Mouse (Mus musculus) neural tube, embryonic 14.5 days (tissue): ENCODE measurements at regions not wholly inside any gene's neighbourhood (a gene's known extent, or its start where the extent isn't known, plus 50 kb on each side); places are given as distances from the start of the nearest gene placed in this dataset.
"Not testable (repeated sequence)": the region's sequence is repeated elsewhere in the genome, so short reads cannot be mapped to it uniquely, and the experiment has no call there.

Experiments used
- ATAC-seq: fragments of 200-750 bp; cut with Nextera tagmentation; 2 replicates; pipeline ENCODE4 v1.8.0; 2017; ENCODE audit warnings: low read depth, mild to moderate bottlenecking, moderate TSS enrichment, moderate library complexity
- H3K27ac ChIP-seq: fragments of 300-500 bp; sonication (generic); 2 replicates; pipeline ENCODE4 v1.5.1; 2014; ENCODE audit warnings: low read depth, mild to moderate bottlenecking, control low read depth, low read length, moderate library complexity, mixed read lengths
- H3K27me3 ChIP-seq: fragments of 300-500 bp; sonication (generic); 2 replicates; pipeline ENCODE4 v1.6.1; 2014; ENCODE audit warnings: low read length; ENCODE audit not compliant: control insufficient read depth, insufficient read depth
- H3K36me3 ChIP-seq: fragments of 300-500 bp; sonication (generic); 2 replicates; pipeline ENCODE4 v1.6.1; 2014; ENCODE audit warnings: low read length, mixed read lengths; ENCODE audit not compliant: control insufficient read depth, insufficient read depth
- H3K4me1 ChIP-seq: fragments of 300-500 bp; sonication (generic); 2 replicates; pipeline ENCODE4 v1.6.1; 2014; ENCODE audit warnings: low read length; ENCODE audit not compliant: control insufficient read depth, insufficient read depth
- H3K4me2 ChIP-seq: fragments of 300-500 bp; sonication (generic); 2 replicates; pipeline ENCODE4 v1.6.1; 2014; ENCODE audit warnings: mild to moderate bottlenecking, low read depth, low read length, control low read depth
- H3K4me3 ChIP-seq: fragments of 300-500 bp; sonication (generic); 2 replicates; pipeline ENCODE4 v1.5.1; 2014; ENCODE audit warnings: low read depth, low read length, control low read depth, mixed read lengths
- H3K9ac ChIP-seq: fragments of 300-500 bp; sonication (generic); replicated peaks from 2 replicates; pipeline ENCODE4 v1.6.1; 2014; ENCODE audit warnings: low read depth, mild to moderate bottlenecking, control low read depth, low read length, mixed read lengths
- H3K9me3 ChIP-seq: fragments of 300-500 bp; sonication (generic); 2 replicates; pipeline ENCODE4 v1.6.1; 2016; ENCODE audit warnings: low read length; ENCODE audit not compliant: control insufficient read depth
- WGBS: fragments of 180-500 bp; shearing (Covaris S2); extraction: QIAGEN DNeasy Blood & Tissue Kit; methylation state at CpG from one replicate; pipeline ENCODE4 v1.1.7; 2014; 5-methylcytosine and 5-hydroxymethylcytosine counted together

- 88% methylated on average over 5 of the region's 5 CpGs for WGBS
- H3K36me3 ChIP-seq, result no peaks in the 10 kb centered on the region
- no peak overlapping the region for H3K9ac ChIP-seq
- H3K4me3 ChIP-seq, result no peak overlapping the region
- H3K27ac ChIP-seq, result no peak overlapping the region
- ATAC-seq, result no peak
- no peak overlapping the region for H3K4me2 ChIP-seq
- H3K27me3 ChIP-seq, result no peaks in the 10 kb centered on the region
- H3K4me1 ChIP-seq, result no peaks in the 10 kb centered on the region
- H3K9me3 ChIP-seq, result no peaks in the 10 kb centered on the region
These were observed 85.5 kb upstream of the Vav3 start for GRCm38 (mm10) chr3:109254957-109255356.

GRCm38 (mm10) chr3:109256723-109257122 lies 83.7 kb upstream of the Vav3 start:
- H3K4me3 ChIP-seq, result no peak overlapping the region
- no peak for ATAC-seq
- no peaks in the 10 kb centered on the region for H3K36me3 ChIP-seq
- WGBS, result 82% methylated on average over 5 of the region's 5 CpGs
- H3K4me1 ChIP-seq, result no peaks in the 10 kb centered on the region
- no peak overlapping the region for H3K9ac ChIP-seq
- H3K27me3 ChIP-seq, result no peaks in the 10 kb centered on the region
- no peak overlapping the region for H3K27ac ChIP-seq
- no peaks in the 10 kb centered on the region for H3K9me3 ChIP-seq
- no peak overlapping the region for H3K4me2 ChIP-seq

- H3K4me1 ChIP-seq, H3K9me3 ChIP-seq, H3K4me2 ChIP-seq, H3K9ac ChIP-seq, H3K27ac ChIP-seq, ATAC-seq, H3K27me3 ChIP-seq, H3K4me3 ChIP-seq, H3K36me3 ChIP-seq: not testable (repeated sequence)
- 71% methylated on average over 7 of the region's 8 CpGs for WGBS
These were observed 73.5 kb upstream of the Vav3 start for GRCm38 (mm10) chr3:109266947-109267346.

- WGBS, result 12% methylated on average over 1 of the region's 1 CpGs
- H3K4me1 ChIP-seq, result no peaks in the 10 kb centered on the region
- no peaks in the 10 kb centered on the region for H3K9me3 ChIP-seq
- H3K27ac ChIP-seq, result no peak overlapping the region; the same call in 1 of the 2 replicates
- H3K36me3 ChIP-seq, result no peaks in the 10 kb centered on the region
- H3K27me3 ChIP-seq, result no peaks in the 10 kb centered on the region
- H3K4me2 ChIP-seq, result no peak overlapping the region
- no peak for ATAC-seq
- H3K4me3 ChIP-seq, result no peak overlapping the region
- H3K9ac ChIP-seq, result no peak overlapping the region
These were observed 69.7 kb upstream of the Vav3 start for GRCm38 (mm10) chr3:109270783-109271182.

GRCm38 (mm10) chr3:109273074-109273801 lies 67.2 kb upstream of the Vav3 start:
- H3K4me1 ChIP-seq, result no peaks in the 10 kb centered on the region
- 39% methylated on average over 5 of the region's 5 CpGs for WGBS
- no peaks in the 10 kb centered on the region for H3K27me3 ChIP-seq
- no peaks in the 10 kb centered on the region for H3K9me3 ChIP-seq
- peak; percentile 31; the same call in 1 of the 2 replicates for ATAC-seq
- H3K9ac ChIP-seq, result no peak overlapping the region
- H3K27ac ChIP-seq, result no peak overlapping the region
- no peak overlapping the region for H3K4me3 ChIP-seq
- H3K4me2 ChIP-seq, result no peak overlapping the region
- no peaks in the 10 kb centered on the region for H3K36me3 ChIP-seq

- Histone ChIP-seq H3K27me3 (no peaks in the 10 kb centered on the region), H3K9ac (no peak overlapping the region), H3K36me3 (no peaks in the 10 kb centered on the region), H3K4me3 (no peak overlapping the region), H3K9me3 (no peaks in the 10 kb centered on the region), H3K4me1 (no peaks in the 10 kb centered on the region), H3K4me2 (no peak overlapping the region), H3K27ac (no peak overlapping the region)
- ATAC-seq, result no peak
- WGBS, result 74% methylated on average over 4 of the region's 4 CpGs
These were observed 66.7 kb upstream of the Vav3 start for GRCm38 (mm10) chr3:109273802-109274155.

- WGBS, result 61% methylated on average over 1 of the region's 1 CpGs
- Histone ChIP-seq H3K27me3 (no peaks in the 10 kb centered on the region), H3K4me1 (no peaks in the 10 kb centered on the region), H3K27ac (no peak overlapping the region), H3K9ac (no peak overlapping the region), H3K9me3 (no peaks in the 10 kb centered on the region), H3K4me3 (no peak overlapping the region), H3K4me2 (no peak overlapping the region), H3K36me3 (no peaks in the 10 kb centered on the region)
- no peak for ATAC-seq
These were observed 61.4 kb upstream of the Vav3 start for GRCm38 (mm10) chr3:109279086-109279485.

- no peaks in the 10 kb centered on the region for H3K9me3 ChIP-seq
- H3K4me1 ChIP-seq, result no peaks in the 10 kb centered on the region
- H3K27ac ChIP-seq, result no peak overlapping the region
- H3K27me3 ChIP-seq, result no peaks in the 10 kb centered on the region
- 68% methylated on average over 1 of the region's 1 CpGs for WGBS
- no peaks in the 10 kb centered on the region for H3K36me3 ChIP-seq
- no peak overlapping the region for H3K9ac ChIP-seq
- no peak overlapping the region for H3K4me2 ChIP-seq
- H3K4me3 ChIP-seq, result no peak overlapping the region
- ATAC-seq, result no peak
These were observed 53.9 kb upstream of the Vav3 start for GRCm38 (mm10) chr3:109286590-109286989.
